Mouse (Mus musculus) ovary, adult 18-20 months (tissue): ENCODE data around the gene Rrnad1.
"Not testable (repeated sequence)": the region's sequence is repeated elsewhere in the genome, so short reads cannot be mapped to it uniquely, and the experiment has no call there.

Experiments used
- DNase-seq: peaks from one replicate; pipeline ENCODE4 v3.0.0; 2022; ENCODE audit warnings: low spot score, mixed read lengths

The Rrnad1 gene

GRCm38 (mm10) chr3:87918551-87918950, 12.0 kb downstream of the Rrnad1 start:
- no peak for DNase-seq

DNA sequence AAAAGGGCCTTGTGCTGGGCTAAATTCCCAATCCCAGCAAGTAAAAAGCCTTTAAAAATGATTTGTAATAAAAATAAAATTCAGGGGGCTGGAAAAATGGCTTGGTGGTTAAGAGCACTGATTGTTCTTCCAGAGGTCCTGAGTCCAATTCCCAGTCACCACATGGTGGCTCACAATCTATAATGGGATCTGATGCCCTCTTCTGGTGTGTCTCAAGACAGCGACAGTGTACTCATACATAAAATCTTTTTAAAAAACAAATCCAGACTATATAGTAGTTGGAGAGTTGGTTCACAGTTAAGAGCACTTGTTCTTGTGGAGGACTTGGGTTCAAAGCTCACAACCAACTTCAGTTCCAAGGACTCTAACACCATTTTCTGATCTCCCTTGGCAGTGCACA, 13.5 kb downstream of the Rrnad1 start:
- no peak for DNase-seq

- DNase-seq: no peak
These were observed 16.6 kb downstream of the Rrnad1 start for GRCm38 (mm10) chr3:87913891-87914290.

- no peak for DNase-seq
These were observed 17.0 kb downstream of the Rrnad1 start for GRCm38 (mm10) chr3:87913491-87913890.

DNA sequence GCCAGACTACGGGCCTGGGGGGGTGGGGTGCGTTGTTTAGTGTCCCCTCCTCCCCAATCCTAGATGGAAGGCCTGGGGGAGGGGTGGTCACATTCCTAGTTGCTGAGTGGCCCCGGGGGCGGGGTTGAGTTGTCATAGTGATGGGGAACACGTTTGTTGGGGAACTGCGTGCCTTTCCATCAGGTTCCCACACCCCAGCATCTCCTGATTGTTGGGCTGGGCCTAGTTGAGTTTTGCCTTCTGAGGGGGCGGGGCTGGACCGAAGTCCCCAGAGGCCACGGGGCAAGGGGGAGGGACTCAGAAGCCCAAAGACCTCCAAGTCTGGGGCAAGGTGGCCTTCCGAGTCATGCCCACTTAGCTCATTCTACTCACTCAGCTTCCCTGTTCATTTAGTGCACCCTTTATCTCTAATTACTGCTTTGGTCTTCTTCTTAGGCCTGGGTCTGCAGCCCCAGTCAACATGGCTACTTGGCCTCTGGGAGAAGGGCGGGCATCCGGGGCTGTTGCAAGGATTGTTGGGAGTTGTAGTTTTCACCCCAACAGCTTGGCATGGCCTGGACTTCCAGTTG, 19.9 kb downstream of the Rrnad1 start:
- peak; percentile 73 for DNase-seq

GRCm38 (mm10) chr3:87909874-87910273, 20.6 kb downstream of the Rrnad1 start:
- no peak for DNase-seq

DNA sequence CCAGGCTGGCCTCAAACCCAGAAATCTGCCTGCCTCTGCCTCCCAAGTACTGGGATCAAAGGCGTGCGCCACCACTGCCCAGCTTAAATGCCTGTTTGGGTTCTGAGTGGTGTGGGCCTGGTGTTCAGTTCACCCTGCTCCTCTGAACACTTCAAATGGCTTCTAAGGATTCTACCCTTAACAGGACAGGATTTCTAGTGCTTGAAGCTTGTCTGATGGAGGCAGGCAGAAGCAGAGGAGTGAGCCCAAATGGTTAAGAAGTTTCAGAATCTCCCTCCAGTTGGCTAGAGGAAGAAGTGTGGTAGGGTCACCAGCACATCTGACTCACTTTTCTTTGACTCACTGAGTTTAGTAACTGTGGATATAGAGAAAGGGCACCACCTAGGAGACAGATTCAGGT, 21.1 kb downstream of the Rrnad1 start:
- no peak for DNase-seq

DNA sequence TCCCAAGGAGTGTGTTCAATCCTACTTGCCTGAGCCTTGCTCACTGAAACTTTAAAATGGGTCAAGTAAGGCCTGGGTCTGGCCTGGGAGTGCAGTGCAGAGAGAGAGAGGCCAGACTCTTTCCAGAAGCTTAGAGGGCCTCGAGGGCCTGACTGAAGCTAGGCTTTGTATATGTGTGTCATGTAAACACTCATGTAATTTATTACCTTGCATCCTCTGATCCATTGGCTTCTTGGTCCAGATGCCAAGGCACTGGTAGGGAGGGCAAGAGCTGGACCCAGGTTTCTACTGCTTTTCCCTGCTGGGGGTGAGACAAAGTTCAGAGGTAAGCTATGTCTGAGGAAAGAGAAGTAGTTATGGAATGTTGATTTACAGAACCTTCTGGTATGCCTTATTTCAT, 22.6 kb downstream of the Rrnad1 start:
- DNase-seq: no peak

DNA sequence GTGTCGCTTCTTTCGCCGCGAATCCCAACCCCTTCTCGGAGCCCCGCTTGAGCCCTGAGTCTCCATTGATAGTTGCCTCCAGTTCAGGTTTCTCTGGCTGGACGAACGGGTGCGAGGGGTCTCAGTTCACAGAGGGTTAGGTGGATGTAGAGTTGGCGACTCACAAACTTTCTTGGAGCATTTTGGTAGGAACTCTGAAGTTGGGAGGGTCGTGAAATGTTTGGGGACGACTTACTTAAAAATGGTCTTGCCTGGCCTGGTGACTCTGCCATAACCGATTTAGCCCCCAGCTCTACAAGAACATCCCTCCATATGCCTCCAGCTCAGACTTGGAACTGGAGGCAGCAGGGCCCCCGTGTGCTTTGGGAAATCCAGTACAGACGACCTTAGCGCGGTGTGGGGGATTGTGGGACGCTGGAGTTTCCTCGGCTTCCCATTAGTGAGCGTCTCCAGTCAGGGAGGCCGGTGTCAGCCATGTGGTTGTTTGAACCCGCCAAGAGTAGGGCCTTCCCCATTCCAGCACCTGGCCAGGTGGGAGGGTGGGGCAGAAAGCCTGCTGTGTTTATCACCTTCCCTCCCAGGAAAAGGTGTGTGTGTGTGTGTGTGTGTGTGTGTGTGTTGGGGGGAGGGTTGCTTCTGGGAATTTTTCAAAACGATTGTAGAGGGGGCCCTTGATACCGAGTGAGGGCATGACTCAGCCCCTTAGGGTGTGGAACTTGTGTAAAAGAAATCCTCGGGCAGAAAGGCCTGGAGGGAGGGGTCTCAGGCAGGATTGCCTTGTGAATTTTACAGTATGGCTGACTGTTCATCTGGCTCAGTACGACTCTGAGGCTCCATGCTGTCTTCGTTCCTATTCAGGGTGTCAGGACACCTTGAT, 23.3 kb downstream of the Rrnad1 start:
- no peak for DNase-seq

- no peak for DNase-seq
These were observed 23.9 kb downstream of the Rrnad1 start for GRCm38 (mm10) chr3:87906601-87906980.

DNA sequence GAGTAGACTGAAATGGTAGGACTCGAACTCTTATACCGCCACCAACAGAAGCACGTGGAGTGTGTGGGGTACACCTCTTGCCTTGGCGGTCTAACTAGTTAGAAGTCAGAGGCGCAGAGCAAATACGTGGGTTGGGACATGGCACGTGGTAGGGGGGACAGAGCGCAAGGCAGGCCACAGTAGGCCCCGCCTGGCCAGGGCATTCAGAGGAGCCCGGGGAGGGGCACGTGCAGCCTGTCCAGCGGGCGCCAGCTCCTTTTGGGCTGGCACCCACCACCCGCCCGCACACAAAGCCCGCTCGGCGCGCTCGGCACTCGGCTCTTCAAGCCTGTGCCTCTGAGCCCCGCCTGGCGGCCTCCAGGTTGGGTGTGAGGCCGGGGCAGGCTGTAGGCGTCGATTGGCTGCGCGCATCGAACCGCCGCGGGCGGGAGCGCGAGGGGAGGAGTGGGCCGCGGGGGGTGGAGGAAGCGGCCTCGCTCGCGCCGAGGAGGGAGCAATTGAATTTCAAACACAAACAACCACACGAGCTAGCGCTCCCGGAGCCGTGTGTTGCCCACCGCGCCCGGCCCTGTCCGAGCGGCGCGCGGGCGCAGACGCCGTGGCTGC, 24.5 kb downstream of the Rrnad1 start, which contains the start of gene Hdgf:
Hdgf (plus strand) TSS at position 442 of the 606 bp plus-strand sequence.
- DNase-seq: peak; percentile 96

GRCm38 (mm10) chr3:87903821-87904220, 26.7 kb downstream of the Rrnad1 start:
- no peak for DNase-seq

DNA sequence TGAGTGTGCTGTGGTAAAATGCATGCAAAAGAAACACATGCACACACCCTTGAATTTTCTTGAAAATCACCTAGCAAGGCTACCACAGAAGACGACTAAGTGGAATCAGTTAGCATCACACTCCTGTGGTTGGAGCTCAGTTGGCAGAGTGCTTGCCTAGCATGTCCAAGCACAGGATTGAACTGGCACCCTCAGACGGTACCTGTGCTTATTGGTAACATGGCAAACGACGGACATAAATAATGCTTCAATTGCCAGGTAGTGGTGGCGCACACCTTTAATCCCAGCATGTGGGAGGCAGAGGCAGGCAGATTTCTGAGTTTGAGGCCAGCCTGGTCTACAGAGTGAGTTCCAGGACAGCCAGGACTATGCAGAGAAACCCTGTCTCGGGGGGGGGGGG, 28.6 kb downstream of the Rrnad1 start:
- not testable (repeated sequence) for DNase-seq

- no peak for DNase-seq
These were observed 29.4 kb downstream of the Rrnad1 start for GRCm38 (mm10) chr3:87901036-87901624.

GRCm38 (mm10) chr3:87899776-87900175, 30.7 kb downstream of the Rrnad1 start:
- no peak for DNase-seq

GRCm38 (mm10) chr3:87899266-87899665, 31.3 kb downstream of the Rrnad1 start:
- DNase-seq: no peak

- DNase-seq: no peak
These were observed 37.1 kb downstream of the Rrnad1 start for GRCm38 (mm10) chr3:87893367-87893905.

GRCm38 (mm10) chr3:87891481-87891880, 39.0 kb downstream of the Rrnad1 start:
- DNase-seq: no peak

- DNase-seq: not testable (repeated sequence)
These were observed 43.1 kb downstream of the Rrnad1 start for GRCm38 (mm10) chr3:87887400-87887799.

- no peak for DNase-seq
These were observed 44.1 kb downstream of the Rrnad1 start for GRCm38 (mm10) chr3:87886416-87886815.

DNA sequence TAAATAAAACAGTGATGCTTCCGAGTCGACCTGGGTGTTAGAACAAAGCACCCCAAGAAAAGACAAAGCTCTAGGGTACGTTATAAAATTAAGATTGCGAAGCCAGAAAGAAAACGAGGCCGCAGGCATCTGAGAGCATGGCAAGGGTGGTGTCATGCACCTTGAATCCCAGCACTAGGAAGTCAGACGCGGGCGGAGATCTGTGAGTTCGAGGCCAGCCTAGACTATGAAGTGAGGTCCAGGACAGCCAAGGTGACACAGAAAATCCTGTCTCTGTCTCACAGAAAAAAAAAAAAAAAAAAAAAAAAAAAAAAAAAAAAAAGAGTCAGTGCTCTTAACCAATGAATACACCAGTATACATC, 44.5 kb downstream of the Rrnad1 start:
- no peak for DNase-seq

GRCm38 (mm10) chr3:87885281-87886003, 45.1 kb downstream of the Rrnad1 start, which contains the start of gene Prcc:
Gene Prcc (minus strand): TSS chr3:87885608.
- DNase-seq: peak; percentile 95
